Mouse (Mus musculus) lung, postnatal 0 days (tissue): ENCODE measurements at regions not wholly inside any gene's neighbourhood (a gene's known extent, or its start where the extent isn't known, plus 50 kb on each side); places are given as distances from the start of the nearest gene placed in this dataset.

Experiments used
- CTCF ChIP-seq: IDR thresholded peaks from 2 replicates; pipeline ENCODE4 v1.5.1; 2016; ENCODE audit warnings: antibody characterized with exemption, mild to moderate bottlenecking
- EP300 ChIP-seq: IDR thresholded peaks from 2 replicates; pipeline ENCODE4 v1.6.1; 2016; ENCODE audit warnings: antibody characterized with exemption, mild to moderate bottlenecking, control low read depth

DNA sequence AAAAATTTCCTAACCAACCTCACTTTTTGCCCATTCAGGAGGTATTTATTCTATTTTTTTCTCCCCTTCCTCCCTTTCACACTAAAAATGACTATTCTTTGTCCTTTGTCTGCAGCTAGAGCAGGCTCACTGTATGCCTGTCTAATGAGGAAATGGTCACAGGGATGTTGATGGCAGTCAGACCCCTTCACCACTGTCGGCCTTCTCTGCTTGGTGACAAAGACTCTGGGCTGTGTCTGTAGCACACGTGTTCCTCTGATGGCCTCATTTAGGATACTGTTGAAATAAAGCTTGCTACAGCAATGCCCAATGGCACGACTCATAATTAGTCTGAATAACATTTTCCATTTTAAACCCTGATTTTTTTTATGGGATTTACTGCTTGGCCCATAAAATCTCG lies 178.6 kb upstream of the Prickle1 start:
- TF ChIP-seq CTCF (no peak), EP300 (no peak)
